Mouse (Mus musculus): ENCODE data around the gene Hat1.

GRCm38 (mm10) chr2:71377426-71377825, 11.3 kb upstream of the Hat1 start:
- TF ChIP-seq CTCF (IDR thresholded peaks at IDR 0.05; ENCODE audit: borderline replicate concordance, insufficient read depth, low read length): no peak
- no peak for TF ChIP-seq POLR2A (IDR thresholded peaks at IDR 0.05; ENCODE audit: low read depth, low read length)
